Mouse (Mus musculus) ES-Bruce4 (cell line): Measurements from ENCODE around the gene Cyp24a1. TPM values are rescaled to one million over a fixed set of nuclear protein-coding genes. Genes with fewer than 3 reads are reported as not detected.

ENCODE experiments used
- H3K27ac ChIP-seq: 2 replicates; pipeline ENCODE4 v1.5.1; 2012; ENCODE audit warnings: low read length, inconsistent platforms; ENCODE audit not compliant: insufficient read depth
- H3K27me3 ChIP-seq: 2 replicates; pipeline ENCODE4 v1.6.1; 2012; ENCODE audit warnings: mild to moderate bottlenecking, low read length, inconsistent platforms; ENCODE audit not compliant: control insufficient read depth, poor library complexity, insufficient read depth, severe bottlenecking
- H3K36me3 ChIP-seq: 2 replicates; pipeline ENCODE4 v1.6.1; 2012; ENCODE audit warnings: inconsistent platforms, mild to moderate bottlenecking, low read length, moderate library complexity; ENCODE audit not compliant: control insufficient read depth, poor library complexity, insufficient read depth, severe bottlenecking
- H3K4me1 ChIP-seq: one replicate; pipeline ENCODE4 v1.8.1; 2011; ENCODE audit warnings: low read length; ENCODE audit not compliant: control insufficient read depth, insufficient read depth
- H3K4me3 ChIP-seq: 2 replicates; pipeline ENCODE4 v1.5.1; 2011; ENCODE audit warnings: low read depth, mild to moderate bottlenecking, low read length
- H3K9ac ChIP-seq: 2 replicates; pipeline ENCODE4 v1.6.1; 2012; ENCODE audit warnings: low read depth, mild to moderate bottlenecking, inconsistent platforms; ENCODE audit not compliant: poor library complexity, severe bottlenecking
- H3K9me3 ChIP-seq: replicated peaks from 2 replicates; pipeline ENCODE4 v1.6.1; 2012; ENCODE audit warnings: mild to moderate bottlenecking, low read length, inconsistent platforms; ENCODE audit not compliant: control insufficient read depth, poor library complexity, insufficient read depth, severe bottlenecking
- CTCF ChIP-seq: IDR thresholded peaks from one replicate; pipeline ENCODE4 v1.8.1; 2011; ENCODE audit warnings: low read depth, low read length
- EP300 ChIP-seq: IDR thresholded peaks from 2 replicates; pipeline ENCODE4 v1.6.1; 2011; ENCODE audit warnings: low read depth, low read length; ENCODE audit not compliant: insufficient read depth
- POLR2A ChIP-seq: IDR thresholded peaks from one replicate; pipeline ENCODE4 v1.8.1; 2011; ENCODE audit warnings: low read length; ENCODE audit not compliant: insufficient read depth
- polyA plus RNA-seq: library from polyadenylated mRNA; stranded (reverse); fragments of >200 nt; gene quantifications from 2 replicates; pipeline ENCODE4 v1.2.4, GENCODE M21; 2011; ENCODE audit warnings: low read depth; ENCODE audit not compliant: missing spikeins, insufficient read depth, insufficient read length

Gene Cyp24a1
- polyA plus RNA-seq, 1 experiment, result not detected

- H3K4me1 ChIP-seq, result no peaks in the 10 kb centered on the region
- no peak for TF ChIP-seq POLR2A
- TF ChIP-seq CTCF, result no peak
- TF ChIP-seq EP300, result no peak
- no peaks in the 10 kb centered on the region for H3K36me3 ChIP-seq
- peaks cover 3% of the 10 kb centered on the region; the same call in 1 of the 2 replicates for H3K27me3 ChIP-seq
- no peak overlapping the region for H3K27ac ChIP-seq
- no peak overlapping the region for H3K4me3 ChIP-seq
- no peak overlapping the region for H3K9ac ChIP-seq
- no peaks in the 10 kb centered on the region for H3K9me3 ChIP-seq
These were observed 9.7 kb downstream of the Cyp24a1 start for GRCm38 (mm10) chr2:170487202-170487601.

- Histone ChIP-seq H3K27me3 (peaks cover 3% of the 10 kb centered on the region; the same call in 1 of the 2 replicates), H3K36me3 (no peaks in the 10 kb centered on the region), H3K9me3 (no peaks in the 10 kb centered on the region), H3K4me1 (no peaks in the 10 kb centered on the region), H3K9ac (no peak overlapping the region), H3K27ac (no peak overlapping the region), H3K4me3 (no peak overlapping the region)
- TF ChIP-seq POLR2A (no peak), EP300 (no peak), CTCF (no peak)
These were observed 13.0 kb downstream of the Cyp24a1 start for GRCm38 (mm10) chr2:170483914-170484313.

GRCm38 (mm10) chr2:170482019-170482540 lies 14.9 kb downstream of the Cyp24a1 start:
- Histone ChIP-seq H3K4me3 (no peak overlapping the region), H3K36me3 (no peaks in the 10 kb centered on the region), H3K4me1 (no peaks in the 10 kb centered on the region), H3K27ac (no peak overlapping the region), H3K27me3 (peaks cover 3% of the 10 kb centered on the region; the same call in 1 of the 2 replicates), H3K9me3 (no peaks in the 10 kb centered on the region), H3K9ac (no peak overlapping the region)
- TF ChIP-seq CTCF (peak; percentile 71), EP300 (no peak), POLR2A (no peak)

- H3K4me3 ChIP-seq, result no peak overlapping the region
- no peak for TF ChIP-seq EP300
- TF ChIP-seq CTCF, result no peak
- TF ChIP-seq POLR2A, result no peak
These were observed 20.3 kb downstream of the Cyp24a1 start for GRCm38 (mm10) chr2:170476643-170477042.

GRCm38 (mm10) chr2:170476215-170476614 lies 20.7 kb downstream of the Cyp24a1 start:
- Histone ChIP-seq H3K4me3 (no peak overlapping the region), H3K27me3 (no peaks in the 10 kb centered on the region), H3K9ac (no peak overlapping the region), H3K9me3 (no peaks in the 10 kb centered on the region), H3K4me1 (no peaks in the 10 kb centered on the region), H3K36me3 (no peaks in the 10 kb centered on the region), H3K27ac (no peak overlapping the region)
- TF ChIP-seq EP300 (no peak), CTCF (peak; percentile 80), POLR2A (no peak)

More at GRCm38 (mm10) chr2:170476643-170477042, 20.3 kb downstream of the Cyp24a1 start:
- Histone ChIP-seq H3K27me3 (no peaks in the 10 kb centered on the region), H3K36me3 (no peaks in the 10 kb centered on the region), H3K9me3 (no peaks in the 10 kb centered on the region), H3K9ac (no peak overlapping the region), H3K4me1 (no peaks in the 10 kb centered on the region), H3K27ac (no peak overlapping the region)

- Histone ChIP-seq H3K9me3 (no peaks in the 10 kb centered on the region), H3K4me1 (peaks cover 1% of the 10 kb centered on the region), H3K27ac (no peak overlapping the region), H3K27me3 (no peaks in the 10 kb centered on the region), H3K9ac (no peak overlapping the region), H3K4me3 (no peak overlapping the region), H3K36me3 (no peaks in the 10 kb centered on the region)
- TF ChIP-seq POLR2A (no peak), CTCF (no peak), EP300 (no peak)
These were observed 21.8 kb downstream of the Cyp24a1 start for GRCm38 (mm10) chr2:170475164-170475563.
